Mouse (Mus musculus): ENCODE data around the gene Rmdn3.

GRCm38 (mm10) chr2:119146435-119146834, 10.4 kb downstream of the Rmdn3 start:
- no peak for TF ChIP-seq CTCF (IDR thresholded peaks at IDR 0.05; ENCODE audit: insufficient read depth, low read depth, low read length)
- no peak for TF ChIP-seq POLR2A (IDR thresholded peaks at IDR 0.05; ENCODE audit: insufficient read depth, low read depth, low read length)

Data from olfactory bulb, adult 2 months (tissue).